Mouse (Mus musculus): Measurements from ENCODE around the gene Tectb. TPM values are rescaled to one million over a fixed set of nuclear protein-coding genes. Genes with fewer than 3 reads are reported as not detected.

The Tectb gene
- polyA plus RNA-seq, 1 experiment from 2014 or later = not detected

Small RNA genes within 50 kb of the gene (microRNA-seq; reads per million reads assigned to microRNA genes)
- gene Mir6715 = 1.2 reads per million

Other genes starting within 250 kb of the Tectb start
- gene Gpam, start 53.5 kb upstream of the Tectb start, polyA plus RNA-seq (2015; fragmentation: Nextera tagmentation; extraction: Ambion mirVana) = 24.7 and 27.9 TPM in 2 replicates
- gene Gucy2g, start 60.5 kb downstream of the Tectb start, polyA plus RNA-seq (2015; fragmentation: Nextera tagmentation; extraction: Ambion mirVana) = not detected in 2 replicates
- gene Acsl5, start 71.2 kb downstream of the Tectb start, polyA plus RNA-seq (2015; fragmentation: Nextera tagmentation; extraction: Ambion mirVana) = 13.4 and 15.8 TPM in 2 replicates
- 69.8 and 70.4 TPM in 2 replicates for gene Zdhhc6, start 135.3 kb downstream of the Tectb start, polyA plus RNA-seq (2015; fragmentation: Nextera tagmentation; extraction: Ambion mirVana)
- gene Vti1a, start 135.6 kb downstream of the Tectb start, polyA plus RNA-seq (2015; fragmentation: Nextera tagmentation; extraction: Ambion mirVana) = 29.3 and 34.4 TPM in 2 replicates

Measured in forebrain, embryonic 16.5 days (tissue).